Mouse (Mus musculus) megakaryocyte, embryonic 14.5 days (primary cell): Measurements from ENCODE around the gene Cmc1.

ENCODE experiments used
- FLI1 ChIP-seq: IDR thresholded peaks from 2 replicates; pipeline ENCODE4 v1.6.1; 2012; ENCODE audit warnings: low read length, inconsistent platforms, mixed read lengths
- GATA1 ChIP-seq: IDR thresholded peaks from 3 replicates; pipeline ENCODE4 v1.6.1; 2012; ENCODE audit warnings: mixed read lengths, low read length, inconsistent platforms, borderline replicate concordance

DNA sequence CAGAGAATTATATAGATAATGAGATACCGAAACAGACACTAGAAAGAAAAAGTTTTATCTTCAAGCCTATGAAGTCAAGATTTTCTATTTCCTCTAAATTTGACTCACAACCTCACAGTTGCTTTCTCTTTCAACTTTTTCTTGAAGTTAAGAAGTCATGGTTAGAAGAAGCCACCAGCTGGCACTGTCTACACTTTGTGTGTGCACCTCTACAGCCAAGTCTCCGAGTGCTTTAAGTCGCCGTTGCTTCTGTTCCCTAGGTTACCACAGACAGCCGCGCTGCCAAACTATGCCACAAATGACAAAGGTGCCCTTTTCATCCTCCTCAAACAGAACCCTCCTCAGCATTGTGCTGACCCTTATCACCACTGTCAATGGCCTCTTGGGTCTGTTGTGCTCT is 17.6 kb upstream of the Cmc1 start:
- TF ChIP-seq GATA1 (no peak), FLI1 (no peak)
